Mouse (Mus musculus) ovary, postnatal 36 days (tissue): ENCODE results near the gene Xpnpep2.

Experiments
- DNase-seq: peaks from one replicate; pipeline ENCODE4 v3.0.0; 2022; ENCODE audit warnings: low spot score, mixed read lengths

The Xpnpep2 gene

GRCm38 (mm10) chrX:48170368-48170767 is 61.8 kb downstream of the Xpnpep2 start:
- no peak for DNase-seq

GRCm38 (mm10) chrX:48181844-48182243 is 73.3 kb downstream of the Xpnpep2 start:
- DNase-seq: no peak

GRCm38 (mm10) chrX:48184703-48185102 is 76.2 kb downstream of the Xpnpep2 start:
- no peak for DNase-seq
